Mouse (Mus musculus) cerebellum, adult 11 months (tissue): ENCODE measurements around the gene Ddx6.
"Not testable (repeated sequence)": the region's sequence is repeated elsewhere in the genome, so short reads cannot be mapped to it uniquely, and the experiment has no call there.

Experiments
- DNase-seq: peaks from one replicate; pipeline ENCODE4 v3.0.0; 2022

The Ddx6 gene

DNA sequence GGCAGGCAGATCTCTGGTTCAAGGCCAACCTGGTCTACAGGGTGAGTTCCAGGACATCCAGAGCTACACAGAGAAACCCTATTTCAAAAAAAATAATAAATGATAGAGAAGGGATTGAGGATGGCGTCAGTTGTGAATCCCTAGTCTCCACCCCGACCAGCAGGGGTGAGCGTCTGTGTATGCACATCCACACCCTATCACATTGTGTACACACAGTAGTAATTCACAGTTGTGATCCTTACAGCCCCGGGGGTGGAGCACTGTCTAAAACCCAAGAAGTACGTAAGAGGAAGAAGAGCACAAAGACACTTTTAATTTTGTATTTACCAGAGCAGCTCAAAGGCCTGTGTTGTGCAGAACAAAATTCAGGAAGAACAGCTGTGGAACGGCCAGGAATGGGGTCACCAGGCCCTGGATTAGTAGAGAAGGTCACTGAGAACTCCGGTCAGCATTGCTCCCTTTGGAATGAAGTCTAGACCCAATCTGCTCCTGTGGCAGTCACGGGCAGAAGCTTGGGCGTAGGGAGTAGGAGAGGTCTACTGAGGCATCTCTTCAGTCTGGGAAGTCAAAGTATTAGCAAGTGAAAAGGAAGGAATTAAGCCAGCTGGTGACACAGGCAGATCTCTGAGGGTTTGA is 9.7 kb upstream of the Ddx6 start:
- DNase-seq = no peak

DNA sequence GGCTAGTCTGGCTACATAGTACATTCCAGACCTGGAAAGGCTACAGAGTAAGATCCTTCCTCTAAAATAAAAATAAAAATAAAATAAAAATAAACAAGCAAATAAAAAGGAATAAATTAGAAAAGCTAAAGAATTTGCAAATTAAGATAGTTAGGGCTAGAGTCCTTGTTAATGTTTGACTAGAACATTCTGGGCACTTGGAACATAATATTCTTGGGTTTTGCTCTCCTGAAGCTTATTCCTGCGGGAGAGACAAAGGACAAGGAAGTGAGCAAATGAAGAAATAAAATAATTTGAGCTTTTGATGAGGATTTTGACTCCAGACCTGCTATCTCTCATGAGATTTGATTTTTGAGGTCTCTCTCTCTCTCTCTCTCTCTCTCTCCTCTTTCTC is 9.2 kb upstream of the Ddx6 start:
- no peak for DNase-seq

DNA sequence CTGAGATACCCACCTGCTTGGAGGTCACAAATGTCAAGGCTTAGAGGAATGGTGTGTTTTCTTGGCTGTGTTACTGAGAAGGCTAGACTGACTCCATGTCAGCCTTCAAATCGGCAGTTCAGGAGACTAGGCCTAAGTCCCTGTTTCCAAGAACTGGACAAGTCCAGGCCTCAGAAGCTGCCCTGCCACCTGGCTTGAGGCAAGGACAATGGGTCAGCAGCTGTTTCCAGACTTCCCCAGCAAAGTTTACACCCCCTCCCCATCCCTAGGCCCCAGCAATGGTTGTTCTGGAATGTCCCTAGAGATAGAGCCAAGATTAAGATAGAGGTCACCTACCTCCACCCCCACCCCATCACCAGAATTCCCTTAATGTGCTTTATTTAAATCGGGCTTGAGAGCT is 7.0 kb upstream of the Ddx6 start:
- DNase-seq = no peak

- peak; percentile 44 for DNase-seq
Observed at GRCm38 (mm10) chr9:44598899-44599495, 5.7 kb upstream of the Ddx6 start.

DNA sequence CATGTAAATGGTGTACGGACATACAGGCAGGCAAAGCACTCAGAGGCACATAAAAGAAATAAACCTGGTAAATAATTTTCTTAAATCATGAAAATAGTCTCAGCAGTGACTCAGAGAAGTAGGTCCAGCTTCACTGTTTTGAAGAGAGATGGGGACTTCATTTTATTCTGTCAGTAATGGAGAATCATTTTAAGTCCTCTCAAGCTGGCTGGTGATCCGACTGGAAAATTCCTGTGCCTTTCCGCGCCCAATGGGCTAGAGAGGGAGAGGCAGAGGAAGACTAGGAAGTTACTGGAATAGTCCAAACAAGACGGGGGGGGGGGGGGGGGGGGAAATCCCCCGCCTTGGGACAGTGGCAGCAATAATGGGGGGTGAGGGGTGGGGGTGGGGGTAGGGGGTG is 5.1 kb upstream of the Ddx6 start:
- no peak for DNase-seq

- no peak for DNase-seq
Observed at GRCm38 (mm10) chr9:44600801-44601200, 3.9 kb upstream of the Ddx6 start.

DNA sequence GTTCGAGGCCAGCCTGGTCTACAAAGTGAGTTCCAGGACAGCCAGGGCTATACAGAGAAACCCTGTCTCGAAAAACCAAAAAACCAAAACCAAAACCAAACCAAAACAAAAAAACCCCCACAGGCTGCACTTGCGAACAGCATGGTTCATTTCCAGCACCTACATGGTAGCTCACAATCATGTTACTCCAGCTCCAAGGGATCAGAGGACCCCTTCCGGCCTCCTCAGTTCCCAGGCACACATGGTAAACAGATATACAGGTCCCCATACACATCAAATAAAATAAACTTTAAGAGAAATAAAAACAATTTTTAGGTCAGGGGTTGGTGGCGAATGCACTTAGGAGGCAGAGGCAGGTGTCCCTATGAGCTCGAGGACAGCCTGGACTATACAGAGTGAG is 1.9 kb upstream of the Ddx6 start:
- no peak for DNase-seq

GRCm38 (mm10) chr9:44603454-44604289 is 1.0 kb upstream of the Ddx6 start:
- DNase-seq = no peak

- peak; percentile 74 for DNase-seq
Observed at GRCm38 (mm10) chr9:44604290-44604778, 358 bp upstream of the Ddx6 start.

DNA sequence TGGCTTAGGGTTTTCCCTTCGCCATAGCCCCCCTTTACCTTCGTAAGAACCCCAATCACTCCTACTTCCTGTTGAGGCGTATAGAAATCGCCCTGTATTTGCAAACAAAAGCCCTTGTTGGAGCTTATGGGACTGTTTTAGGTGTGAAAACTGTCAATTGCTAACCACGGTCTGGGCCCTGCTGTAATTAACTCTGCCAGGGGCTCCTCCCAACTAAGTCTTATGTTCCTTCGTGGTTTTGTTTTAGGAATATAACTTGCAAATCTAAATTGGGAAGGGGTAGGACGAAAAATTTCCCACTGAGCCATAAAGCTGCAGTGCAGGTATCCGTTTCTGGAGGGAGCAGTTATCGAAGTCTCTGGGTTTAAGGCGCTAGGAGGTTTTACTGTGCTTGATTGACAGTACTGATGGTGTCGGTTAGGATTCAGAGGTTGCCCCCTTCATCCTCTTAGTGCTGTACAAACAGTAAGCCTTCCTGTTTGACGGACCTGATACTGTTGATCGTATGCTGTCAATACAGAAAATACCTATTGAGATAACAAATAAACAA is 999 bp downstream of the Ddx6 start:
- no peak for DNase-seq

DNA sequence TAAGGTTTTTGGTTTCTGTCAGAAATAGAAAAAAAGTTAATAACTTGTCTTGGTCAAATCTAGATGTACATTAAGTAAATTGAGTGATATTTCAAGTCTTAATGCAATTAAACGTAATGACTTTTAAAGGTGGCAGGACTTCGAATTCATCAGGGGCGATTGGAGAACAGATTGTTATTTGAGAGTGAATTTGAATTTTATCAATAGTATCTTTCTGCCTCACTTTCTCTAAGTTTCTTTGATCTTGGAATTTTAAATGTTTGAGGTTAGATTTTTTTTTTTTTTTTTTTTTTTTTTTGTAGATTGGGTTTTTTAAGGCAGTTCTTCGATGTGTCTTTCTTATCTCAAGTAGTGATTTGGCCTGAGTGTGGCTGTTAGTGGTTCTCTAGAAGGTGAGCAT is 2.0 kb downstream of the Ddx6 start:
- DNase-seq = no peak

DNA sequence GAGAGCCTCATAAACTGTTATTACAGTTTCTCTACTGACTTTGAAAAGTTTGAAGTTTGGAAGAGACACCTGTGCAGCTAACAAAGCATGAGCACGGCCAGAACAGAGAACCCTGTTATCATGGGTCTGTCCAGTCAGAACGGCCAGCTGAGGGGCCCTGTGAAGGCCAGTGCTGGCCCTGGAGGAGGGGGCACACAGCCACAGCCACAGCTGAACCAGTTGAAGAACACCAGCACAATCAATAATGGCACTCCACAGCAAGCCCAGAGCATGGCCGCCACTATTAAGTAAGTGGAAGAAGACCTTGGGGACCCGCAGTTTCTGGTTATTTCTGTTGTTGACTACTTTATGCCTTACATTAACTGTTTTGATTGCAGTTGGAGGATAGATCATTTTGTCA is 2.6 kb downstream of the Ddx6 start:
- DNase-seq = no peak

GRCm38 (mm10) chr9:44610371-44610770 is 5.7 kb downstream of the Ddx6 start:
- DNase-seq = no peak

DNA sequence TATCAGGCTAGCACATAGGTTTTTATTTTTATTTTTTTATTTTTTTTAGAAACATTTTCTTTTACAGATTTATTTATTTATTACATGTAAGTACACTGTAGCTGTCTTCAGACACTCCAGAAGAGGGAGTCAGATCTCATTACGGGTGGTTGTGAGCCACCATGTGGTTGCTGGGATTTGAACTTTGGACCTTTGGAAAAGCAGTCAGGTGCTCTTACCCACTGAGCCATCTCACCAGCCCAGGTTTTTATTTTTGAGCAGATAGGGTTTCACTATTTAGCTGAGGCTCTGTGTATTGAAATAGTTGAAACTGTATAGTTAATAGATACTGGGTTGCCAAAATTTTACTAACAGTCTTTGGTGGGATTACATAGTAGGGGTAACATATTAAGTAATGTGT is 8.4 kb downstream of the Ddx6 start:
- DNase-seq = not testable (repeated sequence)

DNA sequence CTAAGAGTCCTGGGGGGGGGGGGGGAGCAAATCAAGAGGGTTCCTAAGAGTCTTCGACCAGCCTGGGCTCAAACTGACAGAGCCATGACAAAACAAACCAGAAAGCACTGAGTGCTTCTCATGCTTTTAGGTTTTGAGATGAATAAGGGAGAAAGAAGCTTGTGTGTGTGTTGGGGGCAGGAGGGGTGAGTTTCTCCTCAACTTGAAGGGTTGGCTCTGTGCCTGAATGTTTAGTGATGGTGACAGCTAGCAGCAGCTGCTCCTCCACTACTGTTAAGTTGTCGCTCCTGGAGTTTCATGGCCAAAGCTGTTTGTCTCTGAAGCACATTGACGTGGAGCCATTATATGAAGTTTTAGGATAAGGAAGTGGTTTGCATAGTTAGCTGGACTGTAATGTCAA is 16.4 kb downstream of the Ddx6 start:
- DNase-seq = no peak

DNA sequence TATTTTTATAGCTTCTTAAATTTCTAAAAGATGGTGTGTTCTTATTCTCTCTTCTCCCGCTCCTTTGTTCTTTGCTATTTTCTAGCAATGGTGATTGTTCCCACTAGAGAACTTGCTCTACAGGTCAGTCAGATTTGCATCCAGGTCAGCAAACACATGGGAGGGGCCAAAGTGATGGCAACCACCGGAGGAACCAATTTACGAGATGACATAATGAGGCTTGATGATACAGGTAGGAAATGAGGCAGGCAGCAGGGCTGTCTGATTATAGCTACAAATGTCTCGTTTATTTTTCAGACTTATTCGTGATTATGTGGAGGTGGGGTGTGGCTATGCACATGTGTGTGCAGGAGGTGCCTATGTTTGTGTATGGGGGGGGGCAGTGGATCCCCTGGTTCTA is 19.7 kb downstream of the Ddx6 start:
- DNase-seq = no peak

GRCm38 (mm10) chr9:44626268-44626667 is 21.6 kb downstream of the Ddx6 start:
- no peak for DNase-seq

- DNase-seq = no peak
Observed at GRCm38 (mm10) chr9:44637551-44638169, 33.0 kb downstream of the Ddx6 start.

- peak; percentile 24 for DNase-seq
Observed at GRCm38 (mm10) chr9:44638726-44639125, 34.0 kb downstream of the Ddx6 start.

- not testable (repeated sequence) for DNase-seq
Observed at GRCm38 (mm10) chr9:44640028-44640427, 35.3 kb downstream of the Ddx6 start.

DNA sequence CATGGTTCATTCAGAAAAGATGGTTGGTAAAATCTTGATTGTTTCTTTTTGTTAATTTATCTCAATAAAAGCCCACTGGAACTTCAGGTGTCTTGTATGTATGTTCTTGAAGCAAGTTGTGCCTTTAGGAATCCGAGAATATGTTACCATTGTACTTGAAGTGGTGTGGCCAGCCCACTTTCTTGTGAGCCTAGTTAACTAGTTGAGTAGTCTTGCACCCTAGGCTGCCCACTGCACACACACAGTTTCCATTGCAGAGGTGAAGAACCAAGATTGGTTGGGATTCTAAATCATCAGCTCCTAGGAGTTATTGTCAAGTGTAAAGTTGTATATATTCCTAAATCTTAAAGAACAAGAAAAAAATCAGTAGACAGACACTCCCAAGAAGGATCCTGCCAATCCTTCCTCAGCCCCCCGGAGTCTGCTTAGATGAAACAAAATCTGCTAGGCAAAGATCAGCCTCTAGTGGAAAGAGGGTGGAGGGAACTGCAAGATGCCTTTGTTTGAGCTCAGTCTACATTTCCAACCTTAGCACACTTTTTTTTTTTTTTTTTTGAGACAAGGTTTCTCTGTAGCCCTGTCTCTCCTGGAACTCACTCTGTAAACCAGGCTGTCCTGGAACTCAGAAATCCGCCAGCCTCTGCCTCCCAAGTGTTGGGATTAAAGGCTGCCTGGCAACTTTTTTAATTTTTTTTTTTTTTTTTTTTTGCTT is 36.1 kb downstream of the Ddx6 start:
- DNase-seq = no peak

- no peak for DNase-seq
Observed at GRCm38 (mm10) chr9:44641616-44642015, 36.9 kb downstream of the Ddx6 start.

- DNase-seq = no peak
Observed at GRCm38 (mm10) chr9:44643103-44643502, 38.4 kb downstream of the Ddx6 start.
